25 mouse cellular contexts compared by ENCODE assay signal in the genomic region with DNA sequence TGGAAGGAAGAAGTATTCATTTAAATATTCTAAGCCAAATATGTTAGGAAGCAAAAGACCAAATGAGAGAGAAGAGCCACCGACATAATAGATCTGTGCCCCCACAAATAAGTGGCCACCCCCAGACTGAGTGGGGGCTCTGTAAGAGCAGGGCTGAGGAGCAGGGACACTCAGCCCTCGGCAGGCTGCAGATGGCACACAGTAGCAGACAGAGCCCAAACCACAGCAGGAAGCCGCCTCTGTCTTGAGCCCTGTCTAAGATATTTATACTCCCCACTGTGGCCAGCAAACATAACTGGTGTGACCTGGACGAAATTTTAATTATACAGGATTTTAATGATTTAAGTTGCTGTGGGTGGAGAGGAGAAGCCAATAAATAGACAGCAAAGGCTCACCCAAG.
DNase-seq lines count a peak whose midpoint lies in the region; ATAC-seq and TF ChIP-seq lines count a peak whose summit lies in the region.
"Had no signal": no experiment of that assay in that cellular context is flagged by ENCODE, and none has a peak within 500 bp of the region (broad histone marks: within the 10 kb centered on the region; RNA-seq: fewer than 3 reads in every experiment).

No protein-coding gene starts in this region.

- TF ChIP-seq CTCF in midbrain, postnatal 0 days (IDR thresholded peaks at IDR 0.05): no peak

- intact Hi-C loops in left cerebral cortex, postnatal 4 days (cut with DNase I): no loop called here

- H3K4me2 ChIP-seq in midbrain, postnatal 0 days (ENCODE audit: low read depth, low read length, poor library complexity, severe bottlenecking): no peak overlapping the region
- no peak overlapping the region for H3K4me2 ChIP-seq in forebrain, embryonic 14.5 days (ENCODE audit: low read length)
- H3K4me2 ChIP-seq: hindbrain, embryonic 15.5 days; intestine, embryonic 15.5 days; limb, embryonic 12.5 days; liver, embryonic 11.5 days; midbrain, embryonic 15.5 days; neural tube, embryonic 13.5 days had no signal

- peak; percentile 44 for DNase-seq in 416B (ENCODE audit: low read depth)
- DNase-seq in cerebellum, adult 11 months: peak; percentile 21
- peak; percentile 33 to 50 for DNase-seq in cerebellum, postnatal 10 days
- no peak for DNase-seq in midbrain, postnatal 0 days (ENCODE audit: low spot score)
- DNase-seq in left cerebral cortex, postnatal 4 days: no peak
- DNase-seq in forebrain, embryonic 14.5 days (ENCODE audit: low spot score): no peak
- DNase-seq: adrenal gland, postnatal 36 days; gastrocnemius, postnatal 25 days; heart, postnatal 36 days; kidney, adult 8-10 months; kidney, postnatal 10 days; liver, postnatal 0 days; lung, postnatal 10 days; retina, postnatal 1 day; right cerebral cortex, postnatal 25 days; spleen, adult 18-20 months had no signal

- H3K27ac ChIP-seq in midbrain, postnatal 0 days (ENCODE audit: low read depth, low read length): no peak overlapping the region
- no peak overlapping the region for H3K27ac ChIP-seq in forebrain, embryonic 14.5 days (ENCODE audit: low read depth, low read length)
- H3K27ac ChIP-seq: forebrain, embryonic 10.5 days; hindbrain, embryonic 15.5 days; intestine, embryonic 15.5 days; limb, embryonic 12.5 days; midbrain, embryonic 15.5 days; neural tube, embryonic 13.5 days had no signal

- peak; percentile 54 to 77; a peak in 3 of 4 replicates for ATAC-seq in hematopoietic stem cell, adult 5-6 weeks (replicated peaks in 1 of 2; ENCODE audit: insufficient read depth in 1 of 2, low FRiP score in 2 of 2, low TSS enrichment in 1 of 2, low read depth in 1 of 2, poor library complexity in 2 of 2, severe bottlenecking in 2 of 2)
- ATAC-seq in midbrain, postnatal 0 days (ENCODE audit: low FRiP score): no peak
- ATAC-seq in forebrain, embryonic 14.5 days: no peak
- ATAC-seq: liver, postnatal 0 days; midbrain, embryonic 15.5 days had no signal

- 74% methylated on average over 4 of the region's 4 CpGs for WGBS in midbrain, postnatal 0 days
- WGBS in forebrain, embryonic 14.5 days: 62% methylated on average over 4 of the region's 4 CpGs

- H3K9ac ChIP-seq in midbrain, postnatal 0 days (replicated peaks; ENCODE audit: low read length, poor library complexity, severe bottlenecking): no peak overlapping the region
- H3K9ac ChIP-seq in forebrain, embryonic 14.5 days (ENCODE audit: low read length): no peak overlapping the region
- H3K9ac ChIP-seq: hindbrain, embryonic 15.5 days; intestine, embryonic 15.5 days; limb, embryonic 12.5 days; liver, postnatal 0 days; midbrain, embryonic 15.5 days; neural tube, embryonic 13.5 days had no signal

- no peaks in the 10 kb centered on the region for H3K27me3 ChIP-seq in midbrain, postnatal 0 days (ENCODE audit: insufficient read depth, low read length)
- no peaks in the 10 kb centered on the region for H3K27me3 ChIP-seq in forebrain, embryonic 14.5 days (replicated peaks; ENCODE audit: control insufficient read depth, insufficient read depth, low read length)
- H3K27me3 ChIP-seq: hindbrain, embryonic 15.5 days; intestine, embryonic 15.5 days; limb, embryonic 12.5 days; midbrain, embryonic 15.5 days; neural tube, embryonic 13.5 days had no signal

- H3K9me3 ChIP-seq in midbrain, postnatal 0 days (ENCODE audit: low read length): no peaks in the 10 kb centered on the region
- no peaks in the 10 kb centered on the region for H3K9me3 ChIP-seq in forebrain, embryonic 14.5 days (replicated peaks; ENCODE audit: control insufficient read depth, low read length)
- H3K9me3 ChIP-seq: forebrain, embryonic 10.5 days; hindbrain, embryonic 15.5 days; intestine, embryonic 15.5 days; limb, embryonic 12.5 days; midbrain, embryonic 15.5 days had no signal

- no peaks in the 10 kb centered on the region for H3K36me3 ChIP-seq in midbrain, postnatal 0 days (ENCODE audit: insufficient read depth, low read length)
- no peaks in the 10 kb centered on the region for H3K36me3 ChIP-seq in forebrain, embryonic 14.5 days (ENCODE audit: control insufficient read depth, insufficient read depth, low read length)
- H3K36me3 ChIP-seq: forebrain, embryonic 10.5 days; hindbrain, embryonic 15.5 days; intestine, embryonic 15.5 days; limb, embryonic 12.5 days; midbrain, embryonic 15.5 days; neural tube, embryonic 13.5 days had no signal

- H3K4me1 ChIP-seq in midbrain, postnatal 0 days (ENCODE audit: insufficient read depth, low read length): no peaks in the 10 kb centered on the region
- no peaks in the 10 kb centered on the region for H3K4me1 ChIP-seq in forebrain, embryonic 14.5 days (ENCODE audit: control insufficient read depth, insufficient read depth, low read length)
- H3K4me1 ChIP-seq: forebrain, embryonic 10.5 days; hindbrain, embryonic 15.5 days; intestine, embryonic 15.5 days; midbrain, embryonic 15.5 days; neural tube, embryonic 13.5 days had no signal

- H3K4me3 ChIP-seq in midbrain, postnatal 0 days (ENCODE audit: low read depth, low read length): no peak overlapping the region
- no peak overlapping the region for H3K4me3 ChIP-seq in forebrain, embryonic 14.5 days (ENCODE audit: low read depth, low read length)
- H3K4me3 ChIP-seq: forebrain, embryonic 10.5 days; hindbrain, embryonic 15.5 days; intestine, embryonic 15.5 days; limb, embryonic 12.5 days; midbrain, embryonic 15.5 days; myocyte; neural tube, embryonic 13.5 days had no signal

Comparison
In these comparisons a context has a peak if more than half of its experiments do, and no peak if none do; other contexts are left out.
1. DNase-seq: peak in 416B (single experiment), cerebellum, adult 11 months (single experiment) and cerebellum, postnatal 10 days (2 of 2); none in midbrain, postnatal 0 days (single experiment), left cerebral cortex, postnatal 4 days (single experiment) and forebrain, embryonic 14.5 days (single experiment).
2. ATAC-seq: peak in hematopoietic stem cell, adult 5-6 weeks (2 of 2); none in midbrain, postnatal 0 days (single experiment) and forebrain, embryonic 14.5 days (single experiment).